Mouse (Mus musculus) liver, embryonic 12.5 days (tissue): ENCODE measurements around the gene 9930021J03Rik. TPM values are rescaled to one million over a fixed set of nuclear protein-coding genes. Genes with fewer than 3 reads are reported as not detected.

Experiments
- polyA plus RNA-seq: library from polyadenylated mRNA; unstranded; fragments of >200 nt; fragmentation: Nextera tagmentation; extraction: Ambion mirVana; gene quantifications from 2 replicates; pipeline ENCODE4 v1.2.1, GENCODE M21; 2016

Gene 9930021J03Rik
- polyA plus RNA-seq, 1 experiment from 2014 or later: 2.4 TPM

Other genes with a start within 250 kb of the 9930021J03Rik start
- 18.3 and 19.3 TPM in 2 replicates for gene Ermp1, start 157.6 kb downstream of the 9930021J03Rik start, polyA plus RNA-seq
- not detected in 2 replicates for gene Mlana, start 108.2 kb downstream of the 9930021J03Rik start, polyA plus RNA-seq
- gene Ranbp6, start 7.0 kb upstream of the 9930021J03Rik start, polyA plus RNA-seq: 9.7 and 9.9 TPM in 2 replicates
- 0.64 and 0.73 TPM in 2 replicates for gene Il33, start 119.1 kb upstream of the 9930021J03Rik start, polyA plus RNA-seq
- not detected in 2 replicates for gene Trpd52l3, start 197.8 kb upstream of the 9930021J03Rik start, polyA plus RNA-seq
- 49.1 and 53.1 TPM in 2 replicates for gene Uhrf2, start 224.5 kb upstream of the 9930021J03Rik start, polyA plus RNA-seq